Mouse (Mus musculus) limb, embryonic 12.5 days (tissue): ENCODE measurements around the gene Mia2. TPM values are rescaled to one million over a fixed set of nuclear protein-coding genes. Genes with fewer than 3 reads are reported as not detected.

Experiments
- ATAC-seq: fragments of 200-750 bp; cut with Nextera tagmentation; 2 replicates; pipeline ENCODE4 v1.8.0; 2017; ENCODE audit warnings: low read depth, moderate TSS enrichment; ENCODE audit not compliant: insufficient number of reproducible peaks, insufficient read depth, low FRiP score, low TSS enrichment
- H3K27ac ChIP-seq: fragments of 300-500 bp; sonication (generic); 2 replicates; pipeline ENCODE4 v1.5.1; 2016; ENCODE audit warnings: mild to moderate bottlenecking, moderate library complexity
- H3K27me3 ChIP-seq: fragments of 300-500 bp; sonication (generic); 2 replicates; pipeline ENCODE4 v1.6.1; 2016; ENCODE audit warnings: mild to moderate bottlenecking, moderate library complexity
- H3K36me3 ChIP-seq: fragments of 300-500 bp; sonication (generic); 2 replicates; pipeline ENCODE4 v1.6.1; 2016; ENCODE audit warnings: mild to moderate bottlenecking, moderate library complexity
- H3K4me1 ChIP-seq: fragments of 300-500 bp; sonication (generic); replicated peaks from 2 replicates; pipeline ENCODE4 v1.6.1; 2016
- H3K4me2 ChIP-seq: fragments of 300-500 bp; sonication (generic); 2 replicates; pipeline ENCODE4 v1.6.1; 2016; ENCODE audit warnings: mild to moderate bottlenecking, moderate library complexity
- H3K4me3 ChIP-seq: fragments of 300-500 bp; sonication (generic); replicated peaks from 2 replicates; pipeline ENCODE4 v1.5.1; 2016; ENCODE audit warnings: mild to moderate bottlenecking
- H3K9ac ChIP-seq: fragments of 300-500 bp; sonication (generic); replicated peaks from 2 replicates; pipeline ENCODE4 v1.6.1; 2016; ENCODE audit warnings: mild to moderate bottlenecking, moderate library complexity
- H3K9me3 ChIP-seq: fragments of 300-500 bp; sonication (generic); 2 replicates; pipeline ENCODE4 v1.6.1; 2016; ENCODE audit warnings: mild to moderate bottlenecking, moderate library complexity
- WGBS: fragments of 180-500 bp; shearing (Covaris S2); methylation state at CpG from one replicate; pipeline ENCODE4 v1.1.7; 2016; 5-methylcytosine and 5-hydroxymethylcytosine counted together
- polyA plus RNA-seq: library from polyadenylated mRNA; unstranded; fragments of >200 nt; fragmentation: Nextera tagmentation; extraction: Ambion mirVana; gene quantifications from 2 replicates; pipeline ENCODE4 v1.2.1, GENCODE M21; 2016

Gene Mia2
- polyA plus RNA-seq, 1 experiment from 2014 or later: 65.0 TPM

- Histone ChIP-seq H3K4me1 (peaks cover 8% of the 10 kb centered on the region; the same call in 1 of the 2 replicates), H3K27ac (peak within 1 kb of the TSS; percentile 91), H3K4me2 (peak within 1 kb of the TSS; percentile 84), H3K9me3 (no peaks in the 10 kb centered on the region), H3K36me3 (peaks cover 39% of the 10 kb centered on the region), H3K9ac (peak within 1 kb of the TSS; percentile 99), H3K4me3 (peak within 1 kb of the TSS; percentile 91), H3K27me3 (no peaks in the 10 kb centered on the region)
- under 1% methylated on average over 43 of the region's 43 CpGs for WGBS
- ATAC-seq: peak; percentile 99
Observed at GRCm38 (mm10) chr12:59066448-59067077, 29.0 kb upstream of the Mia2 start, which contains the start of gene Pnn. Pnn (plus strand) TSS chr12:59066884.

- H3K4me1 ChIP-seq: peaks cover 8% of the 10 kb centered on the region; the same call in 1 of the 2 replicates
- peak; percentile 39 for ATAC-seq
- peak overlapping the region; percentile 99 for H3K9ac ChIP-seq
- H3K27me3 ChIP-seq: no peaks in the 10 kb centered on the region
- H3K4me3 ChIP-seq: peak overlapping the region; percentile 91
- H3K36me3 ChIP-seq: peaks cover 45% of the 10 kb centered on the region
- H3K4me2 ChIP-seq: peak overlapping the region; percentile 84
- peak overlapping the region; percentile 91 for H3K27ac ChIP-seq
- H3K9me3 ChIP-seq: no peaks in the 10 kb centered on the region
- WGBS: under 1% methylated on average over 40 of the region's 41 CpGs
Observed at GRCm38 (mm10) chr12:59067095-59067494, 28.5 kb upstream of the Mia2 start.

GRCm38 (mm10) chr12:59068791-59069190 lies 26.8 kb upstream of the Mia2 start:
- Histone ChIP-seq H3K36me3 (peaks cover 54% of the 10 kb centered on the region), H3K27me3 (no peaks in the 10 kb centered on the region), H3K9ac (no peak overlapping the region), H3K4me1 (peaks cover 8% of the 10 kb centered on the region; the same call in 1 of the 2 replicates), H3K27ac (no peak overlapping the region), H3K4me3 (no peak overlapping the region), H3K4me2 (no peak overlapping the region), H3K9me3 (no peaks in the 10 kb centered on the region)
- WGBS: 92% methylated on average over 13 of the region's 13 CpGs
- ATAC-seq: no peak

GRCm38 (mm10) chr12:59072286-59072685 lies 23.3 kb upstream of the Mia2 start:
- WGBS: 91% methylated on average over 11 of the region's 11 CpGs
- Histone ChIP-seq H3K4me1 (peaks cover 5% of the 10 kb centered on the region; the same call in 1 of the 2 replicates), H3K9me3 (no peaks in the 10 kb centered on the region), H3K27me3 (no peaks in the 10 kb centered on the region), H3K4me2 (no peak overlapping the region), H3K36me3 (peaks cover 66% of the 10 kb centered on the region), H3K27ac (no peak overlapping the region), H3K9ac (no peak overlapping the region), H3K4me3 (no peak overlapping the region)
- no peak for ATAC-seq

GRCm38 (mm10) chr12:59074052-59074451 lies 21.5 kb upstream of the Mia2 start:
- no peaks in the 10 kb centered on the region for H3K4me1 ChIP-seq
- H3K27ac ChIP-seq: no peak overlapping the region
- peaks cover 52% of the 10 kb centered on the region for H3K36me3 ChIP-seq
- no peak for ATAC-seq
- H3K9ac ChIP-seq: no peak overlapping the region
- H3K4me3 ChIP-seq: no peak overlapping the region
- no peak overlapping the region for H3K4me2 ChIP-seq
- H3K27me3 ChIP-seq: no peaks in the 10 kb centered on the region
- 91% methylated on average over 3 of the region's 3 CpGs for WGBS
- no peaks in the 10 kb centered on the region for H3K9me3 ChIP-seq

GRCm38 (mm10) chr12:59076996-59077395 lies 18.6 kb upstream of the Mia2 start:
- no peak overlapping the region for H3K9ac ChIP-seq
- WGBS: 94% methylated on average over 3 of the region's 3 CpGs
- H3K4me1 ChIP-seq: no peaks in the 10 kb centered on the region
- no peak overlapping the region for H3K4me3 ChIP-seq
- no peak for ATAC-seq
- no peaks in the 10 kb centered on the region for H3K27me3 ChIP-seq
- H3K9me3 ChIP-seq: no peaks in the 10 kb centered on the region
- no peak overlapping the region for H3K27ac ChIP-seq
- no peak overlapping the region for H3K4me2 ChIP-seq
- peaks cover 22% of the 10 kb centered on the region for H3K36me3 ChIP-seq

GRCm38 (mm10) chr12:59077883-59078282 lies 17.7 kb upstream of the Mia2 start:
- Histone ChIP-seq H3K36me3 (peaks cover 15% of the 10 kb centered on the region), H3K27me3 (no peaks in the 10 kb centered on the region), H3K9me3 (no peaks in the 10 kb centered on the region), H3K9ac (no peak overlapping the region), H3K27ac (no peak overlapping the region), H3K4me3 (no peak overlapping the region), H3K4me1 (no peaks in the 10 kb centered on the region), H3K4me2 (no peak overlapping the region)
- no peak for ATAC-seq
- WGBS: 91% methylated on average over 3 of the region's 3 CpGs

GRCm38 (mm10) chr12:59080461-59080860 lies 15.1 kb upstream of the Mia2 start:
- Histone ChIP-seq H3K36me3 (peaks cover 3% of the 10 kb centered on the region; the same call in 1 of the 2 replicates), H3K9me3 (no peaks in the 10 kb centered on the region), H3K27ac (no peak overlapping the region), H3K27me3 (no peaks in the 10 kb centered on the region), H3K4me3 (no peak overlapping the region), H3K9ac (no peak overlapping the region), H3K4me2 (no peak overlapping the region), H3K4me1 (no peaks in the 10 kb centered on the region)
- WGBS: 87% methylated on average over 4 of the region's 4 CpGs
- ATAC-seq: no peak

GRCm38 (mm10) chr12:59084446-59084845 lies 11.2 kb upstream of the Mia2 start:
- H3K4me1 ChIP-seq: no peaks in the 10 kb centered on the region
- no peaks in the 10 kb centered on the region for H3K27me3 ChIP-seq
- no peak for ATAC-seq
- H3K4me2 ChIP-seq: no peak overlapping the region
- H3K9ac ChIP-seq: no peak overlapping the region
- no peak overlapping the region for H3K4me3 ChIP-seq
- 72% methylated on average over 5 of the region's 5 CpGs for WGBS
- H3K9me3 ChIP-seq: no peaks in the 10 kb centered on the region
- no peaks in the 10 kb centered on the region for H3K36me3 ChIP-seq
- no peak overlapping the region for H3K27ac ChIP-seq

GRCm38 (mm10) chr12:59086171-59086570 lies 9.4 kb upstream of the Mia2 start:
- Histone ChIP-seq H3K9me3 (no peaks in the 10 kb centered on the region), H3K4me3 (no peak overlapping the region), H3K9ac (no peak overlapping the region), H3K36me3 (no peaks in the 10 kb centered on the region), H3K4me2 (no peak overlapping the region), H3K27me3 (no peaks in the 10 kb centered on the region), H3K4me1 (no peaks in the 10 kb centered on the region), H3K27ac (no peak overlapping the region)
- ATAC-seq: no peak
- WGBS: 80% methylated on average over 5 of the region's 5 CpGs

- Histone ChIP-seq H3K4me1 (no peaks in the 10 kb centered on the region), H3K4me2 (no peak overlapping the region), H3K27ac (no peak overlapping the region), H3K36me3 (no peaks in the 10 kb centered on the region), H3K4me3 (no peak overlapping the region), H3K9ac (no peak overlapping the region), H3K9me3 (no peaks in the 10 kb centered on the region), H3K27me3 (no peaks in the 10 kb centered on the region)
- WGBS: 77% methylated on average over 2 of the region's 2 CpGs
- ATAC-seq: no peak
Observed at GRCm38 (mm10) chr12:59093543-59093942, 2.1 kb upstream of the Mia2 start.

- Histone ChIP-seq H3K4me1 (no peaks in the 10 kb centered on the region), H3K27ac (no peak overlapping the region), H3K9ac (no peak overlapping the region), H3K4me3 (no peak overlapping the region), H3K27me3 (no peaks in the 10 kb centered on the region), H3K9me3 (no peaks in the 10 kb centered on the region), H3K36me3 (no peaks in the 10 kb centered on the region), H3K4me2 (no peak overlapping the region)
- ATAC-seq: no peak
- 72% methylated on average over 5 of the region's 5 CpGs for WGBS
Observed at GRCm38 (mm10) chr12:59104771-59105170, 9.2 kb downstream of the Mia2 start.
